Mouse (Mus musculus): Measurements from ENCODE around the gene Nolc1.
"Not testable (repeated sequence)": the region's sequence is repeated elsewhere in the genome, so short reads cannot be mapped to it uniquely, and the experiment has no call there.

Nolc1 gene

GRCm38 (mm10) chr19:46087871-46088270 lies 12.2 kb downstream of the Nolc1 start:
- DNase-seq (ENCODE audit: low read depth, low spot score), result peak; percentile 20

DNA sequence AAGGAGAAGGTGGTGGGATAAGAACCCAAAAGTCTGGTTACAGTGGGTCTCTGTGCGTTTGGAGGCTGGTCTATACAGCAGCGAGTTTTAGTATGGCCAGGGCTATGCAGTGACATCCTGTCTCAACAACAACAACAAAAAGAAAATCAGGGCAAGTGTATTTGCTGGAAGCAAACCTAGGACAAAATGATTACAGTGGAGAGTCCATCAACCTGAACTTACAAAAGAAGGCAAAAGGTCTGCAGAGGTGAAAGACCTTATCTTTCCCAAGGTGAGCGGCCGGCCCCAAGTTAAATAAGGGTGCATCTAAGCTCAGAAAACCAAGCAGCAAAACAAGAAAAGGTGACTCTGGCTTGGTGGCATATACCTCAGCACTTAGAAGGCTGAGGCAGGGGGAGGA lies 16.0 kb downstream of the Nolc1 start:
- DNase-seq (ENCODE audit: low read depth, low spot score), result no peak

DNA sequence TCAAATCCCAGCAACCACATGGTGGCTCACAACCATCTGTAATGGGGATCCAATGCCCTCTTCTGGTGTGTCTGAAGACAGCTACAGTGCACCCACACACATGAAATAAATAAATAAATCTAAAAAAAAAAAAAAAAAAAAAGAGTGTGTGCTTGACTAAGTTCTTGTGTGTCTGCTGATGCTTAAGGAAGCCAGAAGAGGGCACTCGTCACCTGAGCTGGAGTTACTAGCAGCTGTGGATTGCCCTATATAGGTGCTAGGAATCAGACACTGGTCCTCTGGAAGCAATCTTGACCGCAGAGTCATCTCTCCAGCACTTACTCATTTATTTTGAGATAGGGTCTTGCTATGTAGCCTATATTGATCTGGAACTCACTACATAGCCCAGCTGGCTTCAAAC lies 18.5 kb downstream of the Nolc1 start:
- DNase-seq (ENCODE audit: low read depth, low spot score), result no peak

- no peak for DNase-seq (ENCODE audit: low read depth, low spot score)
Observed at GRCm38 (mm10) chr19:46095291-46095690, 19.6 kb downstream of the Nolc1 start.

- DNase-seq (ENCODE audit: low read depth, low spot score), result no peak
Observed at GRCm38 (mm10) chr19:46096396-46096795, 20.7 kb downstream of the Nolc1 start.

GRCm38 (mm10) chr19:46099561-46099960 lies 23.9 kb downstream of the Nolc1 start:
- DNase-seq (ENCODE audit: low read depth, low spot score), result no peak

GRCm38 (mm10) chr19:46103437-46104186 lies 27.9 kb downstream of the Nolc1 start:
- DNase-seq (ENCODE audit: low read depth, low spot score), result no peak

- DNase-seq (ENCODE audit: low read depth, low spot score), result no peak
Observed at GRCm38 (mm10) chr19:46104187-46104557, 28.5 kb downstream of the Nolc1 start.

GRCm38 (mm10) chr19:46110214-46110613 lies 34.6 kb downstream of the Nolc1 start:
- no peak for DNase-seq (ENCODE audit: low read depth, low spot score)

GRCm38 (mm10) chr19:46110781-46111180 lies 35.1 kb downstream of the Nolc1 start:
- DNase-seq (ENCODE audit: low read depth, low spot score), result no peak

DNA sequence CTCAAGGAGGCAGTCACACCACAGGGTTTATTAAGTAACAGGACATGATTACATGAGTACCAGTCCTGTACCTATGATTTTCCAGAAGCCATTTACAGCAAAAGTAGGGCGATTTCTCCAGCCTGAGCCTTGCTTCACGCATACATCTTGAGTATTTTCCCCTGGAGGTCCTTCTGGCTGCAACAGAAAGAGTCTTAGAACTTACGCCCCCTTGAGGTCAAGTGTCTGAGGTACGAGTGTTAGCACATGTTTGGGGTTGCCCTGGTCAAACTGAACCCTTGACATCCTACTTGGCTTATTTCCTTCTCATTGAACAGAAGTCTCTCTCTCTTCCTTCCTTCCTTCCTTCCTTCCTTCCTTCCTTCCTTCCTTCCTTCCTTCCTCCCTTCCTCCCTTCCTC lies 39.0 kb downstream of the Nolc1 start:
- no peak for DNase-seq (ENCODE audit: low read depth, low spot score)

DNA sequence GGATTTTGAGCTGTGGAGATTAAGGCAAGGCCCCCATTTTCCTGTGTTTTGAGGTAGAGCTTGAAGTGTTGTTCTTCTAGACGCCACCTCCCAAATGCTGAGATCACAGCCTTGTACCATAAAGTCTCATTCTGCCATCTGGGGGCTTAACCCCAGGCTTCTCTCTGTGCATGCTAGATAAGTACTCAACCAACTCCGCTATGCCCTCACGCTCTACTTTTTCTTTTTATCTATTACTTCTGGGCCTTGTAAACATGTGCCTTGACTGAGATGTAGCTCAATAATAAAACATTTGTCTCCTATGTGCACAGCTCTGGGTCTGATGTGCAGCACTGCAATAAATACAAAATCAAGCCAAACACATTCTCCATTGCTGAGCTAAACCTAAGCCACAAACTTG lies 43.8 kb downstream of the Nolc1 start:
- no peak for DNase-seq (ENCODE audit: low read depth, low spot score)

DNA sequence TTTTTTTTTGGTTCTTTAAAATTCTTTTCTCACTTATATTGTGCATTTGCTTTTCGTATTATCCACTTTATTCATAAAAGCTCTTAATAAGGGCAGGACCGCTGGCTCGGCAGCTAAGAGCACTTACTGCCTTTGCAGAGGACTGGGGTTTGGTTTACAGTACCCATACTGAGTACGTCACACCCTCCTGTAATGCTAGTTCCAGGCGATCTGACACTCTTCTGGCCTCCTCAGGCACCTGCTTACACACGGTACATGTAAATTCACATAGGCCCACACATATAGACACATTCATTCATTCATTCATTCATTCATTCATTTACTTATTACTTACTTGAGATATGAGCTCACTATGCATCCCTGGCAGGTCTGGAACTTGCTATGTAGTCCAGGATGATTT lies 45.2 kb downstream of the Nolc1 start:
- no peak for DNase-seq (ENCODE audit: low read depth, low spot score)

DNA sequence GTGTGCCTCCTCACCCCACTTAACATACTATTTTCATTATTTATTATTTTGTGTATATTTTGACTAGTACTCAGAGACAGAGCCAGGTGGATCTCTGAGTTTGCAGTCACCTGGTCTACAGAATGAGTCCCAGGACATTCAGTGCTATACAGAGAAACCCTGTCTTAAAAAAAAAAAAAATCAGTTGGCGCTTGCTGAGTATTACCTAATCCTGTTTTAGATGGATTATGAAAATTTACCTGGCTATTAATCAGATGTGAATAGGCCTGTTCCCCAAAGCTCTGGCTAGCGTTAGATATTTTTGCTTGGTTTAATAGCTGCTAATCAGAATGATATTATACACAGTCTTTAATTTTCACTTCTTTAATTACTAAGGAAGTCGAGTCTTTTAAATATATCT lies 48.2 kb downstream of the Nolc1 start:
- DNase-seq (ENCODE audit: low read depth, low spot score), result no peak

DNA sequence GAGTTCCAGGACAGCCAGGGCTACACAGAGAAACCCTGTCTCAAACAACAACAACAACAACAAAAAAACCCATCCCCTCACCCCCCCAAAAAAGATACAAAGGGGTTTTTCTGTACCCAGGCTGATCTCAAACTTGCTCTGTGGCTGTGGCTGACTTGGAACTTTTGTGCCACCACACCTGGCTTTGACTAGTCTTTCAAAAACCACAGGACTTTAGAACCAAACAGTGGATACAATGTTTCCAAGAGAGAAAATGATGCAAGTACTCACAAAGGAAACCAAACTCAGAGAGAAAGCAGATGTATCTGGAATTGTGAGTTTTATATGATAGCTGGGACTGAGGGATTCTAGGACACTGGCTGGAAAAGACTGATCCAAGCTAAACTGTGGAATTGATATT lies 49.0 kb downstream of the Nolc1 start:
- DNase-seq (ENCODE audit: low read depth, low spot score), result no peak

- no peak for DNase-seq (ENCODE audit: low read depth, low spot score)
Observed at GRCm38 (mm10) chr19:46126301-46126700, 50.6 kb downstream of the Nolc1 start.

DNA sequence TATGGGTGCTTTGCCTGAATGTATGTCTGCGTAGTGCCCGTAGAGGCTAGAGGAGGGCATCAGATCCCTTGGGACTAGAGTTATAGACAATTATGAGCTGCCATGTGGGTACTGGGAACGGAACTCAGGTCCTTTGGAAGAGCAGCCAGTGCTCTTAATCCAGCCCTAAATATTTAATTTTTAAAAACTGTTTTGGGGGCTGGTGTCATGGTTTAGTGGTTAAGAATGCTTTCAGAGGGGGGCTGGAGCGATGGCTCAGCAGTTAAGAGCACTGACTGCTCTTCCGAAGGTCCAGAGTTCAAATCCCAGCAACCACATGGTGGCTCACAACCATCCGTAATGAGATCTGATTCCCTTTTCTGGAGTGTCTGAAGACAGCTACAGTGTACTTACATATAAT lies 54.1 kb downstream of the Nolc1 start:
- DNase-seq (ENCODE audit: low read depth, low spot score), result not testable (repeated sequence)

DNA sequence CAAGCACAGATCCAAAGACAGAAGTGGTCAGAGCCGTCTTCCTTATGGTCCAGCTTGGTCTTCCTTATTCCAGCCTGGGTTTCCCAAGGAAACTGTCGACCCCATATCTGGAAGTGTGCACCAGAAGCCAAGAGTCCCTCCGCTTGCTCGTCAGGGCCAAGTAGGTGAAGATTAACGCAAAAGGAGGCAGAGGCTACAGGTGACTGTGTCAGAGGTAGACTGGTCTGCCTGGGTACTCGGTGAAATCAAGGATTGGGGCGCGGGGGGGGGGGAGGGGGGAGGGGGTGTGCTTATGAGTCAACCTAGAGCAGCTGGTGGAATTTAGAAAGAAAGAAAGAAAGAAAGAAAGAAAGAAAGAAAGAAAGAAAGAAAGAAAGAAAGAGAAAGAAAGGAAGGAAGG lies 55.6 kb downstream of the Nolc1 start:
- no peak for DNase-seq (ENCODE audit: low read depth, low spot score)

DNA sequence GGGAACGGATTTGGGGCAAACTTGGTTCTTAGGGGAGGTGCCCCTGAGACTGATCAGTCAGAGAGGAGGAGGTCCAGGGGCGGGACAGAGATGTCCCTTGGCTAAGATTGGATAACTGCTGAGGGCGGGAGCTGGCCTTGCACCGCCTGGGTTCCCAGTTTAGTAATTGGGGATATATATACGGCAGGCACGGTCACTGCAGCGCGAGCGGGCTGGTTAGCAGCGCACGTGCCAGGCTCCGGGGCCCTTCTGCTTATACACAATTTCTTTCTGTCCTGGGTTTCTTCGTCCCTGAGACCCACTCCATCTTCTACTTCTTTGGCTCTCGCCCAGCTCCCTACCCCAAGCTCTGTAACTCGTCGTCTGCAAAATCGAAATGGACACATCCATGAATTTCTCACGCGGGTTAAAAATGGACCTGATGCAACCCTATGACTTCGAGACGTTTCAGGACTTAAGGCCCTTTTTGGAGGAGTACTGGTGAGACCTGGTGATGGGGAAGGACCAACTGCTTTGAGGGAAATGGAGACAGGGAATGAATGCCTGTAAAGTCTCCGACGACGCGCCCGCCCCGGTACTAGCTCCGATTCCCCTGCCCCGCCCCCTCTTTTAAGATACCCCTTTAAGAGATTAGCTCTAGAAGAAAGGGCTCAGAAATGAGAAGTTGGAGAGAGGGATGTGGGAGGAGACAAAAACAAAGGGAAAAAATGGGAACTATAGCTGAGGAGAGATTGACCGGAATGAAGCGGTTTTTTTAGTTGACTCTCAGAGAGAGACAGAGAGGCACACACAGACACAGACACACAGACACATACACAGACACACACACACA lies 56.2 kb downstream of the Nolc1 start, which contains the start of gene Elovl3:
Elovl3 (plus strand) TSS at position 204 of the 832 bp plus-strand sequence.
- DNase-seq (ENCODE audit: low read depth, low spot score), result no peak

DNA sequence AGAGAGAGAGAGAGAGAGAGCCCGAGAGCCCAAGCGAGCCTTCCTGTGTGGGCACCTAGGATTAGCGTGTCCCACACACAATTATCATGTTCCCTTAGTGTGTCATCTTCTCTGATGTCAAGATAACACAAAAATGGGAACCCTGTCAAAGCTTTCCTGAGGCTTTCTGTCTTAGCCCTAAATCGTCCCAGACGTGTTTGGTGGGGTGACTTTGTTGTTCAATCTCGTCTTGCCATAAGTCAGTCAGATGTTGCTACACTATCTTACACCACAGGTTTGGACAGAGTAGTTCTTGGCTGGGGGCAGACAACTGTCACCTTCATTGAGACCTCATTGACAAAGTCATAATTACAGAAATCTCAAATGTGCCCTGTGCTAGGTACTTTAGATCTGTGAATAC lies 56.9 kb downstream of the Nolc1 start:
- DNase-seq (ENCODE audit: low read depth, low spot score), result no peak

Measured in 3T3-L1 (cell line).